Mouse (Mus musculus) ovary, adult 18-20 months (tissue): Measurements from ENCODE around the gene Polr3g.
"Not testable (repeated sequence)": the region's sequence is repeated elsewhere in the genome, so short reads cannot be mapped to it uniquely, and the experiment has no call there.

Experiments
- DNase-seq: peaks from one replicate; pipeline ENCODE4 v3.0.0; 2022; ENCODE audit warnings: low spot score, mixed read lengths

Polr3g gene

GRCm38 (mm10) chr13:81684884-81685283 lies 25.9 kb downstream of the Polr3g start:
- DNase-seq = no peak

DNA sequence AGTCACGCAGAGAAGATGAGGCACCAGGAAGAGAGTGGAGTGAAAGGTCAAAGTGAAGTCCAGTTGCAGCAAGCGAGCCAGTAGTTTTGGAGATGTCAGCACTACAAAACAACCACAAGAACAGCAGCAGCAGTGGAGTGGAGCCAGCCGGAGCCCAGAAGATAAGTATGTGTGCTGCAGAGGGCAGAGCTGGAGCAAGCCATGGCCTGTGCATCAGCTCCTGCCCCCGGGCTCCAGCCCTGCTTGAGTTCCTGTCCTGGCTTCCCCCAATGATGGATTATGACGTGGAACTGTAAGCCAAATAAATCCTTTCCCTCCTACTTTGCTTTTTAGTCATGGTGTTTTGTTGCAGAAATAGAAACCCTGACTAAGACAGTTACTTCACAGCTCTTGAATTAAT lies 26.6 kb downstream of the Polr3g start:
- DNase-seq = no peak

DNA sequence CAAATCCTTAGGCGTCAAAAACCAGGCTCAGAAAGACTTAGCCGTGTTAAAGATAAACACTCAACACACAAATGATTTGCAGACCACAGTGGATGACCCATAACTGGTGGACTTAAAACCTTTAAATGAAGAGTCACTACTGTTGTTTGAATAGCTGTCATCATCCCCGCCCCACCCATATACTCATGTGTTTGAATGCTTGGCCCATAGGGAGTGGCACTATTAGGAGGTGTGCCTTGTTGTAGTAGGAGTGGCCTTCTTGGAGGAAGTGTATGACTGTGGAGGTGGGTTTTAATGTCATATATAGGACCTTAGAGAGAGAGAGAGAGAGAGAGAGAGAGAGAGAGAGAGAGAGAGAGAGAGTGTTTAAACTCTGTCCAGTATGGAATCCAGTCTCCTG lies 27.7 kb downstream of the Polr3g start:
- no peak for DNase-seq

DNA sequence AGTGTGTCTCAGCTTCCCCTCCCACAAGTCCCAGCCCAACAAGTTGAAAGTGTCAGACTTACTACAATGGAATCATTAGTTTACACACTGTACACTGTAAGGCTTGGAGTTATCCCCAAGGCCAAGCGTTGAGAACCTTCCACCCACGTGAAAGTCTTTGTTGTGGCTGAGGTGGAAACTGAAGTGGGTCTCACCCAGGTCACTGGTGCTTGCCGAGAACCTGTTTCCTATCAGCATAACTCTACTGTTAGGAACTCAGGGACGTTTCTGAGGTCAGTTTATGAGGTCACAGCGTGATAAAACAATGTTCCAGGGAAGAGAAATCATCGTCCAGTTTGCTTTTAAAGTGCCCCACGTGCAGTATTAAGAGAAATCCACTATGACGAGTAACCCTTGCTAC lies 35.5 kb downstream of the Polr3g start:
- DNase-seq = no peak

GRCm38 (mm10) chr13:81667713-81668112 lies 43.1 kb downstream of the Polr3g start:
- no peak for DNase-seq

DNA sequence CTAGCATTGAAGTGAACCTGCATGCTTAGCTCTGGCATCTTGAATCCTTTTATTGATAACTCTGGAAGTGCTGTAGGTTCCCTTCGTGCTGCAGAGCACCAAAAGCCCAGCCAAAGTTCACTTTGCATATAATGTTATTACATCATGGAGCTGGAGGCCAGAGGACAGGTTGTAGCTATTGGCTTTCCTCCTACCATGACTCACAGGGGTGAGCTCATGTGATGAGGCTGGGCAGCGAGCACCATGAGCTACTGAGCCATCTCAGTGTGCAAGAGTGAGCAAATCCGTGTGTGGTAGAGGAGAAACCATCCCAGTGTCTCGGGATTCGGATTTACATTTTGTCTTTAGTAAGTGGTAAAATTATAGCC lies 46.5 kb downstream of the Polr3g start:
- no peak for DNase-seq

DNA sequence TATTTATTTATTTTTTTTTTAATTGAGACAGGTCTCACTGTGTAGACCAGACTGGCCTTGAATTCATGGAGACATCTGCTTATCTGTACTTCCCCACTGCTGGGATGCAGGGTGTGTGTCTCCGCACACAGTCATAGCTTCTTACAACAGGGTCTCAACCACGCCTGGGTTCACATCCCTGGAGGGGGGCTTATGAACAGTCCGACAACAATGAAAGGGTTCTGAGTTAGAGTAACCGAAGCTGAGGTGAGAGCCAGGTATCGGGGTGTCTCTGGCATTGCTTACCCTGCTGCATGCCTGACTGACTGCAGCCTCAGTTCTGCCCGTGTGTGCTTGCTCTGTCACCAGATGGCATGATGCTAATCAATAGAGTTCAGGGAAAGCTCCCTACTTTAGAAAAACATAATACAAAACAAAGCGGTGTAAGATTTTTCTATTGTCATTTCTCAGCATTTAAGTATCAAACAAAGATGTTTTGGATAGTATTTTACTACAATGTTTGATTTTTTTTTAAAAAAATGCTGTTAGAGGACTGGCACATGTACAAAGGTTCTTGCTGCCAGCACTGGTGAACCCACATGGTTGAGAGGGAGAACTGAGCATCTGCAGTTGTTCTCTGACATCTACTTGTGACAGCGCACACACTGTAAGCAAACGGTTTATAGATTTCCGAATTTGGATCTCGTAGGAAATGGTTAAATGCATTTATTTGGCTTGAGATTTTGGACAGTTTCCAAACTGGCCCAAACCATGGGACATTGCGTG lies 47.1 kb downstream of the Polr3g start:
- DNase-seq = no peak

GRCm38 (mm10) chr13:81658053-81658752 lies 52.6 kb downstream of the Polr3g start:
- no peak for DNase-seq

DNA sequence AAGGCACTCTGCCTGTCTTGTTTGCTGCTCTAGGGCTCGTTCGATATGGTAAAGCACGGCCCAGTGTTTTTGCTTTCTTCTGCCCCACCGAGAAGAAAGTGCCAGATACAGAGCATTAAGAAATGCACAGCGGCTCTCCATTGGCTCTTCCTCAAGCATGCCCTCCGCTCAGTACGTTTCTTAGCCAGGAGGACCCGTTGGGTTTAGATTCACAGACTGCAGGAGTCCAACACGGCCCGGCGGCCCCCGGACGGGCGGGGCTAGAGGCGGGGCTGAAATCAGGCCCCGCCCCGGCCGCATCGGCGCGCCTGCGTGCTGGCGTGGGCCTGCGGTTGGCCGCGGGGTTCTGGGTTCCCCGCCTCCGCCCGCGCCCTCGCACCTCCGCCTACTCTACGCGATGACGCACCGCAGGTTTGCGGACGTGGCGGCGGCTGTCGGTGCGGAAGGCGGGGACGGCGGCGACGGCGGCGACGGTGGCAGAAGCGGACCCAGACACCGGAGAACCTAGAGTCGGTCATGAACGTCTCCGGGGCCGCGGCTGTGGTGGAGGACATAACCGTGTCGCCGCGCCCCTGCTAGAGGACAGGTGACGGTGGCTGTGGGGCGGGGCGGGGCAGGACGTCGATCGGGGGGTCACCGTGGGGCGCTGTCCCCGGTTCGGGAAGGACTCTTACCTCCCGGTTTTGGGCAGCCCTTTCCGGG lies 53.3 kb downstream of the Polr3g start, which contains the start of gene Lysmd3:
Gene Lysmd3, plus strand, starts transcription at position 313 of the 702 bp plus-strand sequence.
- peak; percentile 87 for DNase-seq

DNA sequence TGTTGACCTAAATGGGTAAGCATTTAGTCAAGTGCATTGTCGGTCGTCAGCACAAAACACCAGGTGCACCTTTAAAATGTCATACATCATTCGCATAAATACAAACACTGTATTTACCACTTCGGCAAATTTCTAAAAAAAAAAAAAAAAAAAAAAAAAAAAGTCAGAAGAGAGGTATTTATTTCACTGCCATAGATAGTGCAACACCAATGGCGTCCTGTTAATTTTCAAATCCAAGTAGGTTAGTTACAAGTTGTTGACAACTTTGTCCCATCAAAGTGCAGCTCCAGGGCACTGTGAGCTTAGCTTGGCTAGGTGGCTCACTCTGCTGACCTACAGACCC lies 53.8 kb downstream of the Polr3g start:
- DNase-seq = no peak

DNA sequence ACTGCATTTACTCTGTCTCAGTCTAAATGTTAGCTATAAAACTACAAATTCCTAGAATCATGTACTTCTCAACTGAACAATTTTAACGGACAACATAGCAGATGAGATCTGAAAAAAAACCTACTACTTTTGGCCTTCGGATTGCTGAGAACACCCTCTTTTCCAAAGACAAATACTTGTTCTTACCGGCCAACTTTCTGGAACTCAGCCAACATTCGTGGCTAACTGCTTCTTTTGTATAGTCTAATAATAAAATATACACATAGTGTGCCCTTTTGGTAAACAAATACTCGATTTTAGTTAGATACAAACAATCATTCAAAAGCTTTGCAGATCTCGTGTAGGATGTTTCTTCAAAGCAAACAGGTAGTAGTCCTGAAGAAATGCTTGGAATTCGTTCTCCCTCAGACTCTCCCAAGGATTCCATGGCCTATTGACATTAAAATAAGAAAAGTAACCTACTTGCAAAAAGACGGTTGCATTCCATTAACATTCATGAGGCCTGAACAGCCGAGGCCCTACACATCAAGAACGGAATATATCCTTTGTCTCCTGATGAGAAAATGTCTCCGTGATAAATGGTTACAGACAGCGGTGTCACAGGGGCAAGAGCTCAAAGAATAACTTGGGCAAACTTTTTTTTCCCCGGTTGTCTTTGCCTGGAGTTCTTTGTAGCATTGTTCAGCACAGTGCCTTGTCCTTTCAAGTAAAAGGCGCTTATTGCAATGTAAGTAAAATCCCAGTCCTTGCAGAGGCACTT lies 54.5 kb downstream of the Polr3g start:
- no peak for DNase-seq

- not testable (repeated sequence) for DNase-seq
These were observed 60.4 kb downstream of the Polr3g start for GRCm38 (mm10) chr13:81650382-81650781.

DNA sequence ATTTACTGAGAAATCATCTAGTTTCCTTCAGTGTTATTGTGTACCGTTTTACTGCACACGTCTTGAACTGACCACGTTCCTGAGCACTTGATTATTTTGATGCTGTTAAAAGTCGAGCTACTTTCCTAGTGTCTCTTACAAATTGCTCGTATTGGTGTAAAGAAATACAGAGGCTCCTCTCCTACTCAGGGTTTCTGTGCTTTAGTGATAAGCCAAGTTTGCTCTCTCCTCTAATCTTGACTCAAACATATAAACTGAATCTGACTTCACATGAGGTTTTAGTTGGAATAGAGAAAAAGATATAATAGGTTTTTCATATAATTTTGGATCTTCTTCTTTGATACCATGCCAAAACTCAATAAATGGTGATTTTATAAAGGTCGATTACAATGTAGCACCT lies 64.5 kb downstream of the Polr3g start:
- no peak for DNase-seq

DNA sequence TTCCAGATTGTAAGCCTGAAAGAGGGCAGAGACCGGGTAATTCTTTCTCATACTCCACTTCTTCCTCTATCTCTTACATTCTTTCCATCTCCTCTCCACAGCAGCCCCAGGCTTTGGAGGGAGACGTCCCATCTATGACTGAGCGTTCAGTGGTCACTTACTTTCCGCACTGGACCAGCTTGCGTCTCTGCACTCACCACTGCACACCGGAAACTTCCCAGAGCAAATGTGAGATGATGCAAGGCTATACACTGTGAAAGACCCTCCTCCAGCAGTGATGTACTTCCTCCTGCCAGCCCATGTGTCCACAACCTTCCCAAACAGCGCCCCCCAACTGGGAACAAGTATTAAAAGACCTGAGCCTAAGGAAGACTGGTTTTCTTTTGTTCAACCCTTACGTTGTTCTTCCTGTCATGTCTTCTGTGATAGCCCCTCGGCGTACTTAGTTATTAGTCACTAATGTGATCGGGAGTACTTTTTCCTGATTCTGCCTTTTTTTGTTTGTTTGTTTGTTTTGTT lies 66.7 kb downstream of the Polr3g start:
- DNase-seq = no peak

DNA sequence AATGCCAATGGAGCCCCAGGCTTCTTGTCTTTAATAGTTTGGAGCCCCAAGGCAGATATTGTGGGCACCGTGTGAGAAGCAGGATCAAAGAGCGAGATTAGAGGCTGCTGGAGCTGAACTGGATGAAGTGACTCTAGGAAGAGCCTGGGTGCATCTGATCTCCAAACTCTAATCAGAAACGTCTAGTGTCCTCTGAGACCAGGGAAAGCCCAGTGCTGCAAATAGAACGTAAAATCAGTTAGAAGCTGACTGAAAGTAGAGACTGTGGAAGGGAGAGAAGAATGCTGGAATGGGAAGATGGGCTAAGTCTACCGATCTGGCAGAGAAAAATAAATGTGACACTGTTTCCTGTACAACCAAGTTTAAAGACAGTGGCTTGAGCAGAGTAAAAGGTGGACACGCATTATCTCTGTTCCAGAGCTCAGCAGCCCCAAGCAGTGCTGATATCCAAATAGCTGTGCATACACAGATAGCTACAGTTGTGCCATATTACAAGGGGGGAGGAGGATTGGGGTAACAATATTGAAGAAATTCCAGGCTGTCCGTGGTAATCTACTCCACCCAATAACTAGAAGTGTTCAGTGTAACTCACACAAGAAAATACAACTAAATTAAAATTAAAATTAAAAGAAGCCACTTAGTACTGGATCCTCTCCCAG lies 68.2 kb downstream of the Polr3g start:
- DNase-seq = no peak

- no peak for DNase-seq
These were observed 69.3 kb downstream of the Polr3g start for GRCm38 (mm10) chr13:81641289-81642045.

GRCm38 (mm10) chr13:81640881-81641280 lies 69.9 kb downstream of the Polr3g start:
- no peak for DNase-seq

DNA sequence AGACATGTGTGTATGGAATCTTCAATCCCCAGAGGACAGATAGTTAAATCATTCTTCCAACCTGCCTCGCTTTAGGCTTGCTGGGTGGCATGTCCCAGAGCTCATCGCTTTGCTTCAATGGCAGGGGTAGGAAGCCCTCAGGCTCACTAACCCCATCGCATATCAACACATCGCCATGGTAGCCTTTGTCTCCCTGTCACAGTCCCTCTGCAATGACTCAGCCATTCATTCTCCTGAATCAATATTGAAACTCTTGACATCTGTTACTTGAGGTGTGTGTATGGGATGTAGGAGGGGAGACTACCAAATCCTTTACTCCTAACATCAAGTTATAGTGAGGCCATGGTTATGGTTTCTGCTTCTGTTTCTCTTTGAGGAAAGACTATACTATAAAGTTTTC lies 71.2 kb downstream of the Polr3g start:
- no peak for DNase-seq

GRCm38 (mm10) chr13:81632720-81633415 lies 77.9 kb downstream of the Polr3g start, which contains the start of gene Adgrv1:
TSS of gene Adgrv1 (minus strand) at chr13:81633154.
- peak; percentile 87 for DNase-seq

DNA sequence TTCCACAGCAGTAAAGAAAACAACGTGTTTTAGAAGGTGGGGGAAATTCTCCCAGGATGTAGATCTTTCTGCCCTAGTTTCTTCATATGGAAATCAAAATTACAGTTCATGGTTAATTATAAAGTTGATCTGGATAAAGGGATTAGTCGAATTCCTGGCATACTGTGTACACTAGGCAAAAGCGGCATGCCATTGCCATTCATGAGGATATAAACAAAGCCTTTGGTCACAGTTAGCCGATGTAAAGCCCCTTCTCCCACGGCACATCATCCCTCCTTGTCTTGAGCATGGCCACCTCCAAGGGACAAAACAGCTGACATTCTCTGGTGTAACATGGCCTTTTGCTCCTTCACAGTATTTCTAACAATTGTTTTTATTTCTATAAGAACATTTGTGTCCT lies 80.2 kb downstream of the Polr3g start:
- DNase-seq = no peak
